Mouse (Mus musculus) MEL (cell line): Measurements from ENCODE around the gene Aldh3b1. TPM values are rescaled to one million over a fixed set of nuclear protein-coding genes. Genes with fewer than 3 reads are reported as not detected.

Experiments used
- DNase-seq: peaks from one replicate; pipeline ENCODE4 v3.0.0; 2011; ENCODE audit warnings: low read depth, low spot score
- H3K27ac ChIP-seq: 2 replicates; pipeline ENCODE4 v1.5.1; 2012; ENCODE audit warnings: low read depth, mild to moderate bottlenecking, control low read depth, low read length, moderate library complexity; ENCODE audit not compliant: control insufficient read depth
- H3K27me3 ChIP-seq, 2 experiments: fragments of 150-350 bp in 1 of 2; sonication (generic) in 1 of 2; 2 replicates each; pipeline ENCODE4 v1.6.1; 2012; ENCODE audit warnings: low read length in 2 of 2, mild to moderate bottlenecking in 2 of 2, improper control_type of control experiment in 1 of 2, moderate library complexity in 1 of 2; ENCODE audit not compliant: insufficient read depth in 2 of 2, control insufficient read depth in 1 of 2
- H3K36me3 ChIP-seq, 2 experiments: 2 replicates each; pipeline ENCODE4 v1.6.1; 2012 to 2014; ENCODE audit warnings: low read length in 2 of 2, improper control_type of control experiment in 1 of 2, inconsistent platforms in 1 of 2, mild to moderate bottlenecking in 1 of 2; ENCODE audit not compliant: insufficient read depth in 2 of 2, control insufficient read depth in 1 of 2
- H3K4me1 ChIP-seq, 2 experiments: fragments of 150-350 bp in 1 of 2; sonication (generic) in 1 of 2; 2 replicates each; pipeline ENCODE4 v1.6.1; 2012; ENCODE audit warnings: low read length in 2 of 2, improper control_type of control experiment in 1 of 2, mild to moderate bottlenecking in 1 of 2; ENCODE audit not compliant: insufficient read depth in 2 of 2, control insufficient read depth in 1 of 2
- H3K4me3 ChIP-seq, 2 experiments: fragments of 150-350 bp in 1 of 2; sonication (generic) in 1 of 2; 2 replicates each; pipeline ENCODE4 v1.5.1; 2012; ENCODE audit warnings: low read depth in 2 of 2, low read length in 2 of 2, mild to moderate bottlenecking in 2 of 2, moderate library complexity in 2 of 2, control low read depth in 1 of 2, improper control_type of control experiment in 1 of 2; ENCODE audit not compliant: control insufficient read depth in 1 of 2, insufficient read depth in 1 of 2
- H3K79me2 ChIP-seq: 2 replicates; pipeline ENCODE4 v1.6.1; 2012; ENCODE audit warnings: mild to moderate bottlenecking, low read length, moderate library complexity; ENCODE audit not compliant: control insufficient read depth, poor library complexity, insufficient read depth
- H3K9ac ChIP-seq: 2 replicates; pipeline ENCODE4 v1.6.1; 2012; ENCODE audit warnings: low read depth, mild to moderate bottlenecking, control low read depth, low read length, moderate library complexity; ENCODE audit not compliant: control insufficient read depth, poor library complexity, severe bottlenecking
- H3K9me3 ChIP-seq: fragments of 150-350 bp; sonication (generic); replicated peaks from 2 replicates; pipeline ENCODE4 v1.6.1; 2012; ENCODE audit warnings: mild to moderate bottlenecking, low read length, improper control_type of control experiment, moderate library complexity; ENCODE audit not compliant: insufficient read depth
- BHLHE40 ChIP-seq: IDR thresholded peaks from 2 replicates; pipeline ENCODE4 v1.6.1; 2012; ENCODE audit warnings: low read depth, mild to moderate bottlenecking, inconsistent platforms, low read length, improper control_type of control experiment, borderline replicate concordance
- CHD1 ChIP-seq: IDR thresholded peaks from 2 replicates; pipeline ENCODE4 v1.6.1; 2012; ENCODE audit warnings: low read depth, mild to moderate bottlenecking, inconsistent platforms, low read length, improper control_type of control experiment
- CTCF ChIP-seq, 3 experiments: IDR thresholded peaks in 2 of 3; conservative IDR thresholded peaks in 1 of 3; 2 replicates each; pipeline ENCODE4 v1.5.1; 2011 to 2012; ENCODE audit warnings: low read length in 3 of 3, low read depth in 2 of 3, mild to moderate bottlenecking in 2 of 3, improper control_type of control experiment in 1 of 3, inconsistent platforms in 1 of 3, mixed read lengths in 1 of 3, moderate library complexity in 1 of 3; ENCODE audit not compliant: control insufficient read depth in 1 of 3, insufficient read depth in 1 of 3, poor library complexity in 1 of 3, severe bottlenecking in 1 of 3
- ETS1 ChIP-seq: IDR thresholded peaks from 2 replicates; pipeline ENCODE4 v1.6.1; 2012; ENCODE audit warnings: low read depth, mild to moderate bottlenecking, inconsistent platforms, low read length, improper control_type of control experiment, moderate library complexity
- GABPA ChIP-seq: IDR thresholded peaks from 2 replicates; pipeline ENCODE4 v1.6.1; 2012; ENCODE audit warnings: low read depth, mild to moderate bottlenecking, inconsistent platforms, low read length, improper control_type of control experiment, moderate library complexity
- MAZ ChIP-seq: IDR thresholded peaks from 2 replicates; pipeline ENCODE4 v1.6.1; 2012; ENCODE audit warnings: low read depth, mild to moderate bottlenecking, inconsistent platforms, low read length, improper control_type of control experiment
- MXI1 ChIP-seq: IDR thresholded peaks from 2 replicates; pipeline ENCODE4 v1.6.1; 2011; ENCODE audit warnings: mild to moderate bottlenecking, low read depth, low read length, improper control_type of control experiment
- MYC ChIP-seq: IDR thresholded peaks from 2 replicates; pipeline ENCODE4 v1.6.1; 2011; ENCODE audit warnings: low read depth, mild to moderate bottlenecking, low read length, improper control_type of control experiment, moderate library complexity
- NELFE ChIP-seq: IDR thresholded peaks from 2 replicates; pipeline ENCODE4 v1.6.1; 2011; ENCODE audit warnings: low read depth, low read length, improper control_type of control experiment
- NRF1 ChIP-seq: IDR thresholded peaks from 2 replicates; pipeline ENCODE4 v1.6.1; 2014; ENCODE audit warnings: low read depth, mild to moderate bottlenecking, inconsistent platforms, low read length, improper control_type of control experiment, moderate library complexity; ENCODE audit not compliant: poor library complexity, insufficient read depth, severe bottlenecking
- POLR2AphosphoS2 ChIP-seq: IDR thresholded peaks from 2 replicates; pipeline ENCODE4 v1.6.1; 2011; ENCODE audit warnings: low read length, improper control_type of control experiment
- POLR2AphosphoS5 ChIP-seq: IDR thresholded peaks from 2 replicates; pipeline ENCODE4 v1.6.1; 2012; ENCODE audit warnings: low read depth, borderline replicate concordance, mild to moderate bottlenecking, inconsistent platforms, low read length, moderate library complexity, mixed read lengths
- RAD21 ChIP-seq: IDR thresholded peaks from 2 replicates; pipeline ENCODE4 v1.6.1; 2011; ENCODE audit warnings: mild to moderate bottlenecking, low read depth, low read length, improper control_type of control experiment
- SIN3A ChIP-seq: IDR thresholded peaks from 2 replicates; pipeline ENCODE4 v1.6.1; 2012; ENCODE audit warnings: low read length, improper control_type of control experiment, inconsistent platforms
- SMC3 ChIP-seq: IDR thresholded peaks from 2 replicates; pipeline ENCODE4 v1.6.1; 2011; ENCODE audit warnings: low read depth, low read length, improper control_type of control experiment
- USF1 ChIP-seq: IDR thresholded peaks from 2 replicates; pipeline ENCODE4 v1.6.1; 2014; ENCODE audit warnings: low read depth, mild to moderate bottlenecking, inconsistent platforms, low read length, improper control_type of control experiment, moderate library complexity
- ZKSCAN1 ChIP-seq: IDR thresholded peaks from 2 replicates; pipeline ENCODE4 v1.6.1; 2012; ENCODE audit warnings: low read depth, mild to moderate bottlenecking, inconsistent platforms, low read length, improper control_type of control experiment, moderate library complexity
- ZMIZ1 ChIP-seq: IDR thresholded peaks from 2 replicates; pipeline ENCODE4 v1.6.1; 2012; ENCODE audit warnings: low read depth, mild to moderate bottlenecking, inconsistent platforms, low read length, improper control_type of control experiment, moderate library complexity
- ZNF384 ChIP-seq: IDR thresholded peaks from 2 replicates; pipeline ENCODE4 v1.6.1; 2012; ENCODE audit warnings: low read depth, mild to moderate bottlenecking, inconsistent platforms, low read length, improper control_type of control experiment
- polyA plus RNA-seq, 2 experiments: library from polyadenylated mRNA; stranded (reverse) in 1 of 2; unstranded in 1 of 2; fragments of >175 nt in 1 of 2; fragments of >200 nt in 1 of 2; gene quantifications; 2 replicates each; pipeline versions ENCODE4 v1.2.1 to v1.2.4; 2012; ENCODE audit warnings: low replicate concordance in 2 of 2, low read depth in 1 of 2; ENCODE audit not compliant: insufficient read length in 2 of 2, insufficient read depth in 1 of 2, missing spikeins in 1 of 2
- total RNA-seq: library from RNA; depleted of rRNA; stranded (reverse); fragments of 300-350 nt; gene quantifications from 2 replicates; pipeline ENCODE4 v1.2.3, GENCODE M21; 2012

Aldh3b1 gene
- total and polyA plus RNA-seq, 3 experiments = 0.08 to 0.10 TPM; not detected in 1

DNA sequence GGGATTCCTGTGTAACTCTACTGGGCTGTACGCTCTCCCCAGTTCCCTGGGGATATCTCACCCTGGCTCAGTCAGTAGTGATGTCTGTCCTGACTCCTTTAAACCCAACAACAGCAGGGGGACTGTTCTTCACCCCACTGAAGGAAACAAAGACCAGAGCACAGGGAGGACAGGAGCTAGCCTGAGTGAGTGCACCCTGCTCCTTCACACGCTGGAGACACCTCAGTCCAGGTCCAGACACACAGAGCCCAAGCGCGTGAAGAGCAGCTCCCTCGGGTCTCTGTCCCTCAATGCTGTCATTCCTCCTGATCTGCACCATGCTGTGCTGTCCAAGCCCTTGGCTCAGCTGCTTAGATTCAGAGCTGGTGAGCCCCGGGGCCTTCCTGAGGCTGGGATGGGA lies 2.9 kb downstream of the Aldh3b1 start:
- no peak for TF ChIP-seq RAD21
- no peak for TF ChIP-seq CHD1
- no peak for TF ChIP-seq POLR2AphosphoS2
- TF ChIP-seq ZKSCAN1 = no peak
- no peak for TF ChIP-seq BHLHE40
- no peak for TF ChIP-seq SIN3A
- no peak for TF ChIP-seq POLR2AphosphoS5
- TF ChIP-seq MAZ = no peak
- no peak for TF ChIP-seq ETS1
- no peak for TF ChIP-seq CTCF (IDR thresholded peaks at IDR 0.05 in 2 of 3, conservative IDR thresholded peaks at IDR 0.05 in 1 of 3; ENCODE audit: control insufficient read depth in 1 of 3, insufficient read depth in 1 of 3, low read depth in 2 of 3, low read length in 3 of 3, poor library complexity in 1 of 3, severe bottlenecking in 1 of 3)
- TF ChIP-seq MXI1 = no peak
- TF ChIP-seq ZMIZ1 = no peak
- TF ChIP-seq ZNF384 = no peak
- no peak for TF ChIP-seq NELFE
- H3K9ac ChIP-seq = no peak overlapping the region
- H3K79me2 ChIP-seq = no peaks in the 10 kb centered on the region
- no peaks in the 10 kb centered on the region for H3K9me3 ChIP-seq
- DNase-seq = no peak
- no peak overlapping the region for H3K4me3 ChIP-seq
- H3K27ac ChIP-seq = no peak overlapping the region
- peaks cover 0 to 26% of the 10 kb centered on the region in 2 experiments; a peak in 2 of 4 replicates for H3K4me1 ChIP-seq
- H3K27me3 ChIP-seq = no peaks in the 10 kb centered on the region; a peak in 1 of 4 replicates
- H3K36me3 ChIP-seq = peaks cover 0 to 2% of the 10 kb centered on the region in 2 experiments; a peak in 1 of 4 replicates

DNA sequence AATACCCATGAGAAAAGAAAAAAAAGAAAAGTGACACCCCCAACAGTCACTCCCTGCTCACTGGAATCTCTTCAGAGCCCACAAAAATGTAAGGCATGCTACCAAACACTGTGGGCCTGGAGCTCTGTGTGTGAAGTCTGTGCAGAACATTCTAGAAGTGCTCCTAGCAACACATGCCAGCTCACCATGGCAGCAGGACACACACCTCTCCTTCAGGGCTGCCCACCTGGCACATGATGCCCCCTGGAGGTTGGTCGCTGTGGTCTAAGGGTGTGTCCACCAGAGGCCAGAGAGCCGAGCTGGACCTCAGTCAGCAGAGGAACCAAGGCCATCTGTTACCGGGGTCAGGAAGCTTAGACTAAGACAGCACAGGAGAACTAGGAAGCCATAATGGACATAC lies 3.3 kb downstream of the Aldh3b1 start:
- no peak overlapping the region for H3K27ac ChIP-seq
- H3K4me1 ChIP-seq = peaks cover 0 to 26% of the 10 kb centered on the region in 2 experiments; a peak in 2 of 4 replicates
- H3K4me3 ChIP-seq = no peak overlapping the region

GRCm38 (mm10) chr19:3925859-3926258 lies 3.7 kb downstream of the Aldh3b1 start:
- Histone ChIP-seq H3K9me3 (no peaks in the 10 kb centered on the region), H3K4me3 (no peak overlapping the region), H3K27me3 (no peaks in the 10 kb centered on the region), H3K79me2 (no peaks in the 10 kb centered on the region), H3K27ac (no peak overlapping the region), H3K36me3 (peaks cover 0 to 2% of the 10 kb centered on the region in 2 experiments; a peak in 1 of 4 replicates), H3K4me1 (peaks cover 0 to 25% of the 10 kb centered on the region in 2 experiments; a peak in 2 of 4 replicates), H3K9ac (no peak overlapping the region)
- DNase-seq = no peak
- TF ChIP-seq USF1 (peak; percentile 68), ZNF384 (no peak), GABPA (no peak), MYC (no peak)

More for the DNA sequence above, 3.3 kb downstream of the Aldh3b1 start:
- Histone ChIP-seq H3K27me3 (no peaks in the 10 kb centered on the region), H3K9ac (no peak overlapping the region), H3K79me2 (no peaks in the 10 kb centered on the region)
- DNase-seq = no peak
- no peak for TF ChIP-seq NRF1
- no peak for TF ChIP-seq BHLHE40
- no peak for TF ChIP-seq SMC3
- TF ChIP-seq, all 39 proteins: peak for 0
- Histone ChIP-seq H3K9me3 (no peaks in the 10 kb centered on the region), H3K36me3 (peaks cover 0 to 2% of the 10 kb centered on the region in 2 experiments; a peak in 1 of 4 replicates)
